ENCODE assay signal across 14 mouse cellular contexts in genomic region chr1:72868429-72869215, GRCm38 (mm10). TPM values are rescaled to one million over a fixed set of nuclear protein-coding genes. Genes with fewer than 3 reads are reported as not detected.
DNase-seq lines count a peak whose midpoint lies in the region; ATAC-seq lines count a peak whose summit lies in the region.
"Had no signal": no experiment of that assay in that cellular context is flagged by ENCODE, and none has a peak within 500 bp of the region (broad histone marks: within the 10 kb centered on the region; RNA-seq: fewer than 3 reads in every experiment).

No protein-coding gene starts in this region.

- WGBS in heart, embryonic 11.5 days (ENCODE audit: insufficient replicate concordance) = 68% methylated on average over 10 of the region's 10 CpGs
- 78% methylated on average over 10 of the region's 10 CpGs for WGBS in neural tube, embryonic 12.5 days
- 57% methylated on average over 10 of the region's 10 CpGs for WGBS in embryonic facial prominence, embryonic 14.5 days
- WGBS in neural tube, embryonic 15.5 days = 76% methylated on average over 10 of the region's 10 CpGs

- H3K9ac ChIP-seq in heart, embryonic 11.5 days (ENCODE audit: low read depth, low read length) = no peak overlapping the region
- no peak overlapping the region for H3K9ac ChIP-seq in neural tube, embryonic 12.5 days
- H3K9ac ChIP-seq in embryonic facial prominence, embryonic 14.5 days (ENCODE audit: low read depth, low read length) = no peak overlapping the region
- H3K9ac ChIP-seq in neural tube, embryonic 15.5 days (replicated peaks) = no peak overlapping the region
- H3K9ac ChIP-seq: midbrain, embryonic 12.5 days had no signal

- H3K4me3 ChIP-seq in heart, embryonic 11.5 days (ENCODE audit: low read depth, low read length) = no peak overlapping the region
- no peak overlapping the region for H3K4me3 ChIP-seq in neural tube, embryonic 12.5 days
- no peak overlapping the region for H3K4me3 ChIP-seq in embryonic facial prominence, embryonic 14.5 days (ENCODE audit: low read depth, low read length)
- no peak overlapping the region for H3K4me3 ChIP-seq in neural tube, embryonic 15.5 days (replicated peaks)
- H3K4me3 ChIP-seq: left cerebral cortex, adult 2 months; midbrain, embryonic 12.5 days had no signal

- H3K9me3 ChIP-seq in heart, embryonic 11.5 days (replicated peaks; ENCODE audit: control insufficient read depth, low read length) = no peaks in the 10 kb centered on the region
- H3K9me3 ChIP-seq in neural tube, embryonic 12.5 days = no peaks in the 10 kb centered on the region
- H3K9me3 ChIP-seq in embryonic facial prominence, embryonic 14.5 days (ENCODE audit: control insufficient read depth, low read length) = no peaks in the 10 kb centered on the region
- H3K9me3 ChIP-seq in neural tube, embryonic 15.5 days (replicated peaks) = no peaks in the 10 kb centered on the region
- H3K9me3 ChIP-seq: midbrain, embryonic 12.5 days had no signal

- H3K27me3 ChIP-seq in heart, embryonic 11.5 days (ENCODE audit: control insufficient read depth, insufficient read depth, low read length) = no peaks in the 10 kb centered on the region
- H3K27me3 ChIP-seq in neural tube, embryonic 12.5 days (replicated peaks) = 0 out of 2 replicates have a peak, but pooled peaks cover 3% of the 10 kb centered on the region
- peaks cover 5% of the 10 kb centered on the region; the same call in 1 of the 2 replicates for H3K27me3 ChIP-seq in embryonic facial prominence, embryonic 14.5 days (replicated peaks; ENCODE audit: control insufficient read depth, insufficient read depth, low read length)
- H3K27me3 ChIP-seq in neural tube, embryonic 15.5 days (replicated peaks) = no peaks in the 10 kb centered on the region

- H3K27ac ChIP-seq in heart, embryonic 11.5 days (ENCODE audit: low read depth, low read length) = no peak overlapping the region
- no peak overlapping the region for H3K27ac ChIP-seq in neural tube, embryonic 12.5 days
- no peak overlapping the region for H3K27ac ChIP-seq in embryonic facial prominence, embryonic 14.5 days (replicated peaks; ENCODE audit: low read depth, low read length)
- H3K27ac ChIP-seq in neural tube, embryonic 15.5 days (replicated peaks) = no peak overlapping the region
- H3K27ac ChIP-seq: left cerebral cortex, adult 2 months; midbrain, embryonic 12.5 days had no signal

- H3K4me1 ChIP-seq in heart, embryonic 11.5 days (ENCODE audit: control insufficient read depth, insufficient read depth, low read length) = peaks cover 32% of the 10 kb centered on the region
- H3K4me1 ChIP-seq in neural tube, embryonic 12.5 days = peaks cover 39% of the 10 kb centered on the region
- H3K4me1 ChIP-seq in embryonic facial prominence, embryonic 14.5 days (ENCODE audit: control insufficient read depth, insufficient read depth, low read length) = peaks cover 18% of the 10 kb centered on the region; the same call in 1 of the 2 replicates
- peaks cover 58% of the 10 kb centered on the region for H3K4me1 ChIP-seq in neural tube, embryonic 15.5 days

- peak overlapping the region; percentile 16 for H3K4me2 ChIP-seq in heart, embryonic 11.5 days
- peak overlapping the region; percentile 84; the same call in 1 of the 2 replicates for H3K4me2 ChIP-seq in neural tube, embryonic 12.5 days (replicated peaks)
- H3K4me2 ChIP-seq in embryonic facial prominence, embryonic 14.5 days (ENCODE audit: low read depth, low read length) = peak overlapping the region; percentile 88; the same call in 1 of the 2 replicates
- H3K4me2 ChIP-seq in neural tube, embryonic 15.5 days = peak overlapping the region; percentile 94
- H3K4me2 ChIP-seq: midbrain, embryonic 12.5 days had no signal

- no peak for ATAC-seq in heart, embryonic 11.5 days (replicated peaks; ENCODE audit: insufficient number of reproducible peaks, low FRiP score, low TSS enrichment)
- ATAC-seq in neural tube, embryonic 12.5 days (ENCODE audit: low FRiP score, low read depth) = no peak
- no peak for ATAC-seq in embryonic facial prominence, embryonic 14.5 days (ENCODE audit: low read depth)
- no peak for ATAC-seq in neural tube, embryonic 15.5 days (ENCODE audit: low FRiP score)

- H3K36me3 ChIP-seq in heart, embryonic 11.5 days (ENCODE audit: control insufficient read depth, insufficient read depth, low read length) = peaks cover 6% of the 10 kb centered on the region; the same call in 1 of the 2 replicates
- H3K36me3 ChIP-seq in neural tube, embryonic 12.5 days = 0 out of 2 replicates have a peak, but pooled peaks cover 5% of the 10 kb centered on the region
- H3K36me3 ChIP-seq in embryonic facial prominence, embryonic 14.5 days (ENCODE audit: control insufficient read depth, insufficient read depth, low read length) = peaks cover 12% of the 10 kb centered on the region
- H3K36me3 ChIP-seq in neural tube, embryonic 15.5 days = no peaks in the 10 kb centered on the region
- H3K36me3 ChIP-seq: midbrain, embryonic 12.5 days had no signal

- DNase-seq in heart, adult 9 months (ENCODE audit: low spot score in 2 of 2) = no peak
- DNase-seq in neural tube, embryonic 10.5 days (ENCODE audit: extremely low spot score, low spot score) = no peak
- DNase-seq in embryonic facial prominence, embryonic 14.5 days (ENCODE audit: low spot score) = peak; percentile 35
- no peak for DNase-seq in layer of hippocampus, adult 18-20 months (ENCODE audit: low spot score in 2 of 2)
- DNase-seq in frontal cortex, adult 2 months (ENCODE audit: extremely low spot score in 1 of 2, low spot score in 1 of 2) = no peak
- DNase-seq: adrenal gland, adult 2 months; cerebellum, postnatal 14 days; kidney, adult 2 months; right cerebral cortex, adult 18-20 months had no signal

RNA-seq across cellular contexts. Expression of gene Igfbp5, which starts 6.1 kb away (rescaled TPM):
- polyA plus RNA-seq in heart, embryonic 11.5 days (2014; fragmentation: Nextera tagmentation; extraction: Ambion mirVana) = 118 and 133 TPM in 2 replicates
- polyA plus RNA-seq in neural tube, embryonic 12.5 days (2016; fragmentation: Nextera tagmentation; extraction: Ambion mirVana) = 128 and 150 TPM in 2 replicates
- polyA plus RNA-seq in embryonic facial prominence, embryonic 14.5 days (2014; fragmentation: Nextera tagmentation; extraction: Ambion mirVana) = 131 and 138 TPM in 2 replicates
- polyA plus RNA-seq in neural tube, embryonic 15.5 days (2015; fragmentation: Nextera tagmentation; extraction: Ambion mirVana) = 90.8 and 102 TPM in 2 replicates
- 10 to 100 TPM; 77.4 to 83.5 TPM for total RNA-seq in layer of hippocampus, adult 18-20 months (2021)
- 71.4 and 75.5 TPM in 2 replicates for polyA plus RNA-seq in frontal cortex, adult 2 months (2012; rRNA removed)

RNA-seq across cellular contexts. Expression of gene Igfbp2, which starts 44.3 kb away (rescaled TPM):
- polyA plus RNA-seq in heart, embryonic 11.5 days (2014; fragmentation: Nextera tagmentation; extraction: Ambion mirVana) = 87.8 and 88.7 TPM in 2 replicates
- polyA plus RNA-seq in neural tube, embryonic 12.5 days (2016; fragmentation: Nextera tagmentation; extraction: Ambion mirVana) = 410 and 431 TPM in 2 replicates
- polyA plus RNA-seq in embryonic facial prominence, embryonic 14.5 days (2014; fragmentation: Nextera tagmentation; extraction: Ambion mirVana) = 446 and 451 TPM in 2 replicates
- polyA plus RNA-seq in neural tube, embryonic 15.5 days (2015; fragmentation: Nextera tagmentation; extraction: Ambion mirVana) = 278 and 341 TPM in 2 replicates
- 10 to 100 TPM; 35.9 to 42.9 TPM for total RNA-seq in layer of hippocampus, adult 18-20 months (2021)
- polyA plus RNA-seq in frontal cortex, adult 2 months (2012; rRNA removed) = 122 and 133 TPM in 2 replicates

Comparison
In these comparisons a context has a peak if more than half of its experiments do, and no peak if none do; other contexts are left out.
1. H3K4me2 ChIP-seq: peak in every context shown above with its lines; median percentile 94 in neural tube, embryonic 15.5 days; 88 in embryonic facial prominence, embryonic 14.5 days; 84 in neural tube, embryonic 12.5 days; 16 in heart, embryonic 11.5 days.